Mouse (Mus musculus) midbrain, embryonic 14.5 days (tissue): ENCODE data around the gene Etv6. TPM values are rescaled to one million over a fixed set of nuclear protein-coding genes. Genes with fewer than 3 reads are reported as not detected.

Source experiments
- ATAC-seq: fragments of 200-750 bp; cut with Nextera tagmentation; 2 replicates; pipeline ENCODE4 v1.8.0; 2017; ENCODE audit warnings: moderate number of reproducible peaks, moderate library complexity; ENCODE audit not compliant: low FRiP score, low TSS enrichment
- DNase-seq: peaks from one replicate; pipeline ENCODE4 v3.0.0-alpha.2; 2015
- H3K27ac ChIP-seq: fragments of 300-500 bp; sonication (generic); replicated peaks from 2 replicates; pipeline ENCODE4 v1.5.1; 2014; ENCODE audit warnings: mild to moderate bottlenecking, low read depth, low read length, moderate library complexity
- H3K27me3 ChIP-seq: fragments of 300-500 bp; sonication (generic); 2 replicates; pipeline ENCODE4 v1.6.1; 2014; ENCODE audit warnings: low read length, control low read depth, mixed read lengths; ENCODE audit not compliant: control insufficient read depth, insufficient read depth
- H3K36me3 ChIP-seq: fragments of 300-500 bp; sonication (generic); 2 replicates; pipeline ENCODE4 v1.6.1; 2014; ENCODE audit warnings: low read length, control low read depth; ENCODE audit not compliant: control insufficient read depth, insufficient read depth
- H3K4me1 ChIP-seq: fragments of 300-500 bp; sonication (generic); 2 replicates; pipeline ENCODE4 v1.6.1; 2014; ENCODE audit warnings: mild to moderate bottlenecking, antibody characterized with exemption, low read length, control low read depth; ENCODE audit not compliant: control insufficient read depth, insufficient read depth
- H3K4me2 ChIP-seq: fragments of 300-500 bp; sonication (generic); 2 replicates; pipeline ENCODE4 v1.6.1; 2014; ENCODE audit warnings: mild to moderate bottlenecking, low read length, moderate library complexity
- H3K4me3 ChIP-seq: fragments of 300-500 bp; sonication (generic); replicated peaks from 2 replicates; pipeline ENCODE4 v1.5.1; 2014; ENCODE audit warnings: low read depth, low read length
- H3K9ac ChIP-seq: fragments of 300-500 bp; sonication (generic); replicated peaks from 2 replicates; pipeline ENCODE4 v1.6.1; 2014; ENCODE audit warnings: mild to moderate bottlenecking, low read length, moderate library complexity
- H3K9me3 ChIP-seq: fragments of 300-500 bp; sonication (generic); 2 replicates; pipeline ENCODE4 v1.6.1; 2016; ENCODE audit warnings: low read length, control low read depth, mixed read lengths; ENCODE audit not compliant: control insufficient read depth
- WGBS: fragments of 180-500 bp; shearing (Covaris S2); extraction: QIAGEN DNeasy Blood & Tissue Kit; methylation state at CpG from one replicate; pipeline ENCODE4 v1.1.7; 2014; 5-methylcytosine and 5-hydroxymethylcytosine counted together
- polyA plus RNA-seq: library from polyadenylated mRNA; unstranded; fragments of >200 nt; fragmentation: Nextera tagmentation; extraction: Ambion mirVana; gene quantifications from 2 replicates; pipeline ENCODE4 v1.2.1, GENCODE M21; 2014

Etv6 gene
- polyA plus RNA-seq, 1 experiment from 2014 or later: 7.9 TPM

- H3K27ac ChIP-seq: no peak overlapping the region
- no peak overlapping the region for H3K4me2 ChIP-seq
- H3K9me3 ChIP-seq: no peaks in the 10 kb centered on the region
- H3K4me1 ChIP-seq: 0 out of 2 replicates have a peak, but pooled peaks cover 8% of the 10 kb centered on the region
- H3K36me3 ChIP-seq: no peaks in the 10 kb centered on the region
- no peak for DNase-seq
- no peak overlapping the region for H3K9ac ChIP-seq
- H3K4me3 ChIP-seq: no peak overlapping the region
- 94% methylated on average over 6 of the region's 6 CpGs for WGBS
- ATAC-seq: no peak
- no peaks in the 10 kb centered on the region for H3K27me3 ChIP-seq
These were observed 12.5 kb downstream of the Etv6 start for GRCm38 (mm10) chr6:134047974-134048373.

GRCm38 (mm10) chr6:134048965-134049364, 13.5 kb downstream of the Etv6 start:
- DNase-seq (no peak), ATAC-seq (no peak)
- H3K4me1 ChIP-seq: 0 out of 2 replicates have a peak, but pooled peaks cover 8% of the 10 kb centered on the region
- H3K9ac ChIP-seq: no peak overlapping the region
- no peaks in the 10 kb centered on the region for H3K9me3 ChIP-seq
- H3K4me2 ChIP-seq: no peak overlapping the region
- WGBS: 90% methylated on average over 6 of the region's 6 CpGs
- no peaks in the 10 kb centered on the region for H3K36me3 ChIP-seq
- H3K4me3 ChIP-seq: no peak overlapping the region
- no peaks in the 10 kb centered on the region for H3K27me3 ChIP-seq
- no peak overlapping the region for H3K27ac ChIP-seq

DNA sequence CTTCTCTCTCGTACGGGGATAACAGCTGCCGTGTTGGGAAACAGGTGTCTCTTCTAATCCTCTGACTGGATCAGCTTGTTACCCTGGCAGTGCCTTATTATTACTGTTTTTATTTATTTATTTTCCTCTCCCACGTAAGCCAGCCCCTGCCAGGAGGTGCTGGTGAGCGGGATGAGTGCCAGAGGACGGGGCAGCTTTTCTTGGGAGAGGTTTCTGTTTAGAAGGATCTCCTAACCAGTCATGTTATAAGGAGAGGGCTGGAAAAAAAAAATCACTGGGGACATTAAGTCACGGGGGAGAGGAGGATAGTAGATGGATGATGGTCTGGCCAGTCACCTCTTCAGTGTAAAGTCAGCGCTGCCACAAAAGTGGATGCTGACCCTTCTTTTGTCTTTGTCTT, 15.0 kb downstream of the Etv6 start:
- Histone ChIP-seq H3K27ac (no peak overlapping the region), H3K9me3 (no peaks in the 10 kb centered on the region), H3K4me1 (no peaks in the 10 kb centered on the region), H3K4me2 (no peak overlapping the region), H3K36me3 (no peaks in the 10 kb centered on the region), H3K9ac (no peak overlapping the region), H3K4me3 (no peak overlapping the region), H3K27me3 (no peaks in the 10 kb centered on the region)
- ATAC-seq (no peak), DNase-seq (no peak)
- WGBS: 81% methylated on average over 8 of the region's 8 CpGs

DNA sequence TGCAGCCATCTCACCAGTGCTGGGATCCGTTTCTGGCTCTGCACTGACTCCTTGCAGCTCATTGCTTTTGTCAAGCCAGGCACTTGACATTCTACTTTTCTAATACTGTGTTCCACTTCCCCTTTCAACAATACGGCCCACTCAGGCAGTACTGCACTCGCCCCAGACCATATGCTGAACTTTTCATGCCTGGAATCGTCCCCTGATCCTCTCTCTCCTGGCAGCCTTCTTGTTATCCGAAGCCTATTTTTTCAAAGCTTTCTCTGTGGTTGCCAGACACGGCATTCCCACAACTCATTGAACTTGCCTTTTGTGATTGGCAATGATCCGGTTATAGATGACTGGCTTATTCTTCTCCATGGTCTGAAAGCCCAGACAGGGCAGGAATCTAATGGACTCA, 16.4 kb downstream of the Etv6 start:
- Histone ChIP-seq H3K9me3 (no peaks in the 10 kb centered on the region), H3K36me3 (no peaks in the 10 kb centered on the region), H3K27ac (no peak overlapping the region), H3K9ac (no peak overlapping the region), H3K4me3 (no peak overlapping the region), H3K4me2 (no peak overlapping the region), H3K27me3 (no peaks in the 10 kb centered on the region), H3K4me1 (no peaks in the 10 kb centered on the region)
- ATAC-seq (no peak), DNase-seq (no peak)
- 45% methylated on average over 7 of the region's 7 CpGs for WGBS

- ATAC-seq: no peak
These were observed 17.6 kb downstream of the Etv6 start for GRCm38 (mm10) chr6:134053146-134053545.

GRCm38 (mm10) chr6:134053566-134053965, 18.1 kb downstream of the Etv6 start:
- WGBS: 91% methylated on average over 7 of the region's 7 CpGs
- no peak for DNase-seq

More at GRCm38 (mm10) chr6:134053146-134053545, 17.6 kb downstream of the Etv6 start:
- H3K4me1 ChIP-seq: no peaks in the 10 kb centered on the region
- no peaks in the 10 kb centered on the region for H3K36me3 ChIP-seq
- H3K9me3 ChIP-seq: no peaks in the 10 kb centered on the region
- DNase-seq: no peak
- H3K4me2 ChIP-seq: no peak overlapping the region
- 96% methylated on average over 10 of the region's 10 CpGs for WGBS
- no peak overlapping the region for H3K27ac ChIP-seq
- no peak overlapping the region for H3K9ac ChIP-seq
- H3K4me3 ChIP-seq: no peak overlapping the region
- no peaks in the 10 kb centered on the region for H3K27me3 ChIP-seq

GRCm38 (mm10) chr6:134055588-134055987, 20.1 kb downstream of the Etv6 start:
- H3K27me3 ChIP-seq: no peaks in the 10 kb centered on the region
- no peaks in the 10 kb centered on the region for H3K36me3 ChIP-seq
- no peak overlapping the region for H3K4me3 ChIP-seq
- DNase-seq (no peak), ATAC-seq (no peak)
- no peaks in the 10 kb centered on the region for H3K4me1 ChIP-seq
- no peak overlapping the region for H3K27ac ChIP-seq
- whole genome bisulfite sequencing: 90% methylated on average over 7 of the region's 7 CpGs
- no peak overlapping the region for H3K9ac ChIP-seq
- H3K9me3 ChIP-seq: no peaks in the 10 kb centered on the region
- H3K4me2 ChIP-seq: no peak overlapping the region

More at GRCm38 (mm10) chr6:134053566-134053965, 18.1 kb downstream of the Etv6 start:
- no peak overlapping the region for H3K4me3 ChIP-seq
- ATAC-seq: no peak
- no peaks in the 10 kb centered on the region for H3K27me3 ChIP-seq
- H3K9ac ChIP-seq: no peak overlapping the region
- no peaks in the 10 kb centered on the region for H3K9me3 ChIP-seq
- H3K36me3 ChIP-seq: no peaks in the 10 kb centered on the region
- no peak overlapping the region for H3K4me2 ChIP-seq
- H3K4me1 ChIP-seq: no peaks in the 10 kb centered on the region
- no peak overlapping the region for H3K27ac ChIP-seq

GRCm38 (mm10) chr6:134058451-134058850, 23.0 kb downstream of the Etv6 start:
- H3K4me1 ChIP-seq: no peaks in the 10 kb centered on the region
- H3K27me3 ChIP-seq: no peaks in the 10 kb centered on the region
- H3K9ac ChIP-seq: no peak overlapping the region
- H3K9me3 ChIP-seq: no peaks in the 10 kb centered on the region
- 76% methylated on average over 4 of the region's 4 CpGs for WGBS
- H3K4me3 ChIP-seq: no peak overlapping the region
- DNase-seq (no peak), ATAC-seq (no peak)
- no peak overlapping the region for H3K4me2 ChIP-seq
- H3K27ac ChIP-seq: no peak overlapping the region
- H3K36me3 ChIP-seq: no peaks in the 10 kb centered on the region

GRCm38 (mm10) chr6:134058886-134059551, 23.5 kb downstream of the Etv6 start:
- H3K27me3 ChIP-seq: no peaks in the 10 kb centered on the region
- no peaks in the 10 kb centered on the region for H3K4me1 ChIP-seq
- no peak overlapping the region for H3K27ac ChIP-seq
- no peaks in the 10 kb centered on the region for H3K9me3 ChIP-seq
- ATAC-seq (no peak), DNase-seq (no peak)
- no peak overlapping the region for H3K4me3 ChIP-seq
- WGBS: 66% methylated on average over 10 of the region's 10 CpGs
- H3K36me3 ChIP-seq: no peaks in the 10 kb centered on the region
- no peak overlapping the region for H3K9ac ChIP-seq
- H3K4me2 ChIP-seq: no peak overlapping the region
